Mouse (Mus musculus) lung, postnatal 36 days (tissue): Measurements from ENCODE around the gene Ttll7.
A peak's percentile ranks its signal among the peaks of the same experiment; 100 is the strongest.

Source experiments
- DNase-seq: peaks from one replicate; pipeline ENCODE4 v3.0.0; 2022; ENCODE audit warnings: mixed read lengths

The Ttll7 gene

DNA sequence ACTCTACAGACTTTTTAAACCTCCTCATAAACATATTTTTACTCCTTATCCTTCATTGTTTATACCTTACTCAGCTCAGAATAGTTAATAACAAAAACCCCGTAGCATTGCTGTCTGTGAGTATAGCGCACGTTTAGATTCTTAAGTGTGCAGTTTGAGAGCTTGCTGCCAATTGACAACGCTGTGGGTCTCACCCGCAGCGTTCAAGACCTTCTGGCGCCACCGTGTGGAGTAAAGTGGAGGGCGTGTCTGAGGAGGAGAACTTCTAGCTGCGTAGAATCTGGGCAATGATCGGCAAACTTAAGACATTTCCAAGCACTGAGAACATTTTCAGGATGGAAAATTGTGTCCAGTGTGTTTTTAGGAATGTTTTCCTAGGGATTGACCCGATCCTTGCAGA, 62.6 kb downstream of the Ttll7 start:
- DNase-seq: peak; percentile 92

DNA sequence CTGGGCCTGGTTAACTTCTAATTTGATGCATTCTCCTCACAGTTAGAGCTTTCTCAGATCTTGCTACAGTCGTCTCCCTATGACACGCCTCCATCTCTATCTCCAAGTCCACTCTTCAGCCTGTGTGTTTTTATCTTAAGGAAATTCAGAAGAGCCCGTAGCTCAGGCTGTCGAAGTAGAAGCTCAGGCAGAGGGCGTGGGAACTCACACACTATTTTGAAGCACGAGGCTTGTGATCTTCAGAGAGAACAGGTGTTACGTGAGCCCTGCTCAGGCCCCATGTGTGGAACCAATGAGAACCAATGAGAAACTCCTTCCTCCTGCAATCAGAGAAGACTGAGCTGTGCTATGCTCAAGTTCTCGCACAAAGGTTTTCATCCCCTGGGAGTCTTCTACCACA, 65.7 kb downstream of the Ttll7 start:
- no peak for DNase-seq

DNA sequence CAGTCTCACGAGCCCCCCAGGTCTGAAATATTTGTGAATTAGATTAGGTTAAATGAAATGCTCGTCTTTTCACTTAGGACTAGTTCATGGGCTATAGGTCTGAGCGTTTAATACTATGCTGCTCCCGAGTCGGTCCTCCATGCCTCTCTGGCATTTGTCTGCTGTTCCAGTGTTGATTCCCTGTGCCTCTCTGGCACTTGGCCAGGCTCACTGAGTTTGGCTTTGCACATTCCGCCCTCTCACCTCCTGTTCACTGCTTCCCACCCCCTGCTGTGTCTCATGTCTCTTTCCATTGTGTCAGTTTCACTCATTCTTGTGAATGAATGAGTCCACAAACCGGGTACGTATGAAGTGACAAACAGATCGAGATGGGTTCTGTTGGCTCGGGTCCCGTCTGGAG, 66.2 kb downstream of the Ttll7 start:
- DNase-seq: peak; percentile 15

DNA sequence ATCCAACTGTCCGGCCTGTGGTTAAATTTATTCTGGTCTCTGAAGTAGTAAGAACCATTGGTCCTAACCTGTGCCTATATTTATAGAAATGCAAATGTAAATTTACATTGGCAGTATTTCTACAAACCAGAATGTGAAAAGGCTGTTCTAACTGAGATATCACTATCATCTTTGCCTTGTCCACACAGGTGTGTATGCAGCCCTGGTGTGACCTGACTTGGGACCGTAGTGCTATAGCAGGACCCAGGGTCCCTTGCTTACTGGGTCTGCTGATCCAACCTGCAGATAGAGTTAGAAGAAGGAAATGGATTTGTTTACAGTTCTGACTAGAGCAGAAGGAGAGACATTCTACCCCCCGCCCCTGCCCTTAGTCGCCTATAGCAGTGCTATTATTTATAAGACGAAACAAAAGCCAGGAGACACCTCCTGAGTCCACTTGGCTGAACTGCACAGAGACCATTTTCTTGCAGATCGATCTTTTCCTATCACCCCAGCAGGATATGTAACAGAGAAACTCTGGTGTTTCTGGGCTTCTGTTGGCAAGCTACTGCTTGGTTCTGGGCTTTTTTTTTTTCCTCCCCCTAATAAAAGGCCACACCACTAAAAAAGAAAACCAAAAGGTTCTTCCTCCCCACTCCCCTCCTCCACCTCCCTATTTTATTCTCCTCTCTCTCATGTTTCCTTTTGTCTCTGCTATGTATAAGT, 75.3 kb downstream of the Ttll7 start:
- DNase-seq: no peak

DNA sequence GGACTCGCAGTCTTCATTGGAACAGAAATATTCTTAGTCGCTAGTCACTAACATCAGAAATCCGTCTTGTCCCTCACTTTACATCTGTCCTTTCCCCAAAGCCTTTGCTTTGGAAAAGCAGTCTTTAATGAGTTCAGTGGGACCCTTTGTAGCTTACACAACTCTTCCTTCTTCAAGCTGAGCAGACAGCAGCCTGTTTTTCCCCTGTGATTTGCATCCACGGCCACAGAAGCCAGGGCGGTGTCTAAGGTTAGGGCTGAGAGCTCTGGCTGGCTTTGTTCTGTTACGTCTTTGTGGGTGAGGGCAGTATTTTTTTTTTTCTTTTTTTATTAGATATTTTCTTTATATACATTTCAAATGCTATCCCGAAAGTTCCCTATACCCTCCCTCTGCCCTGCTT, 76.0 kb downstream of the Ttll7 start:
- DNase-seq: no peak

DNA sequence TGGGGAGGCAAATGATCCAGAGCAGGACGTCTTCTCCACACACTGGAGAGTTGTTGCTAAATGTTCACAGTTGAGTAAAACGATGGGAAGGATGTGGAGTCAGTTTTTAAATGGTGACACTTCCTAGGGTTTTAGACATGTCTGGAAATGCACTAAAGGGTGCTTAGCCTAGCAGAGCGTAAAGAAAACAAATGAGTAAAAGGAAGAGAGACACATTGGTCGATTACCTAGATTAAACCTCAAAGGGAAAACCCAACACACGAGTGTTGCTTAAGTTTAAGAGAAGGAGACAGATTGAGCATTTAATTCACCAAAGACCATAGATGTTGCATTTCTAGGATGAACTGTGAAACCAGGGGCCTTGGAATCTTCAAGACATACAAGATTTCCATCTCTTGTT, 76.8 kb downstream of the Ttll7 start:
- DNase-seq: no peak

DNA sequence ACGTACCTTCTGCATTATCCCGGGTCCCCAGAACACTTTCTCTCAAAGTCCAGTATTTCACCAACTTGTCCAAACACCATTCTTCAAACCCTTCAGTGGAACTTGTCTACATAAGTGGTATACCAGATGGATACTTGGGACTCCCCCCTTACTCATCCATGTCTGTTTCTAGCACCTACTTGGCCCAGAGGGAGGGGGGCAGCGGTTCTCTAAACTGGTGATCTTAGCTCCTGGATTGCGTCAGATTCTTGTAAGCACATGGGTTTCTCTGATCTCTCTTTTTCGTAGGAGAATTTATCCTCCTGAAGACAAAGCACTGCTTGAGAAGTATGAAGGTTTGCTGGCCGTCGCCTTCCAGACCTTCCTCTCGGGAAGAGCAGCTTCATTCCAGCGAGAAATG, 79.0 kb downstream of the Ttll7 start:
- DNase-seq: no peak

DNA sequence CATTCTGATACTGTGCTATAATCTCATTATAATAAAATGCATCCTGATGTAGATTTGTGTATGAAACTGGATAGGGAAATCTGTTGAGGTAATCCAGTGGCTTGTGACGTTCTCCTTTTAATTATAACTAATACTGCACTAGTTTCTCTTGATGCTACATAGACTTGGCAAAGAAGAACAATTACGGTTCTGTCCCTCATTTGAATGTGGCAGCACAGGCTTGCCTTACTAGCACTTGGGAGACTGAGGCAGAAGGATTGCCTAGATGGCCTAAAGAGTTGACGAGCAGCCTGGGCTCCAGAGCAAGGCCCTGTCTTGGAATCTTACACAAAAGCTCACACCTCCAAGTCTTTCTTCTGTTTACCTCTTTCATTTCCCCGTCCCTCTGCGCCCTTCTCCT, 80.3 kb downstream of the Ttll7 start:
- no peak for DNase-seq

DNA sequence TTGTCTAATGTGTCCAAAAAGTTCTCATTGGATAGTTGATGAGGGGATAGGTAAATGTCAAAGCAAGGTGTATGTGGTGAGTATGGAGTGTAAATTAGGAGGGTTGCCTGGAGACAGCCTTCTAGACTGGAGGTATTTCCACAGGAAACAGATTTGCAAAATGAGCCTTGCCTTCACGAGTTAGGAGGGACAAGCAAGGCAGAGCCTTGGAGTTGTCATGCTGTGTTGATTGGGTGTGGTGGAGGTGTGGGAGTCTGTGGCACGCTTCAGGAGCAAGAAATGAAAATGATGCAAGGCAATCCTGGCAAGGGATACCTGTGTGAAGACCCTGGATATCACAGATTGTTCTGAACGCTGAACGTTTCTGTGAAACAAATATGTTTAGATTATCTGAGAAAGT, 84.7 kb downstream of the Ttll7 start:
- no peak for DNase-seq

DNA sequence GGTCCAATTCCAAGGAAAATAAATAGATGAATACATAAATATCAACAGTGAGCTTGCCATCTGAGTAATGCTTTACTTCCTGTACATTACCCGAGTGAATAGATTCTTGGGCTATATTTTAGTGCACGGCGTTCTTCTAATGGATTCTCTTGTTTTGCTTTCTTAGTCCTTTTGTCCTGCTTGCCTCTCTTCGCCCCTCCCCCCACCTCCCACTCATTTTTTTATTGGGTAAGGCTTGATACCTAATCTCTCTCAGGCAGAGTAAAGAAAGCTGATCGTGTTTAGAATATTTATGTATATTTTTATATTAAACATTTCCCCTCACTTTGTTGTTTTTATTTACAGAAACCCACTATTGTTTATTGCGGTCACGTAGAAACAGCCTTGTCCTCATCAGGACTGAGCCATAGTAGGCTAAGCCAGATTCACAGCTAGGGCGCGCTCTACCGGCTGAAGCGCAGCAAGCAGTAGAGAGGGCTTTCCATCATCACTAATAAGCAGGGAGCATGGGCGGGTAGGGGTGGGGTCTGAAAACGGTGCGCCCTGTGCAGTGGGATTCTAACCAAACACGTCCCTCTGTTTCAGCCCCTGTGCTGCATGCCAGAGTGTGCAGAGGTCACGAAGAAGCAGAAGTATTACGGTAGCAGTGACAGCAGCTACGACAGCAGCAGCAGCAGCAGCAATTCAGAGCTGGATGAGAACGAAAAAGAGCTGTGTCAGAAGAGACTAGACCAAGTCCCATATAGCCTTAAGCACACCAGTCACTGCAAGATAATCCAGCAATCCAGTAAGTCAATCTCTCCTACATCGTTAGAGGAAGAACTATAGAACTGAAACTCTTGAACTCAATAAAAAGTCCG, 87.5 kb downstream of the Ttll7 start:
- no peak for DNase-seq

DNA sequence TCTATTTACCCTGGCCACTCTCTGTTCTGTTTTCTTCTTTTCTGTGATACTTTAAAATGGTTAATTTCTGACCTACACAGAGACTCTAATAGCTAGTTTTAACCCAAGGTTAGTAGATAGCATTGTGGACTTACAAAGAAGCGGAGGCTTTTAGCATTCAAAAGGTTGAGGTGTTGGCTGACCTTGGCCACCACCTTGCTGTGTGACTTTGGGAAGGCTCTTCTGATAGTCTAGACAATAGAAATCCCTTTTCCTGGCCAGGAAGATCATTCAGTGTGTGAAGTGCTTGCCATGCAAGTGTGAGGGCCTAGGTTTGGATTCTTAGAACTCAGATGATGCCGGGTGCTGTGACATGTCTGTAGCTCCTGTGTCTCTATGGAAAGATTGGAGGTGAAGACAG, 90.9 kb downstream of the Ttll7 start:
- no peak for DNase-seq

DNA sequence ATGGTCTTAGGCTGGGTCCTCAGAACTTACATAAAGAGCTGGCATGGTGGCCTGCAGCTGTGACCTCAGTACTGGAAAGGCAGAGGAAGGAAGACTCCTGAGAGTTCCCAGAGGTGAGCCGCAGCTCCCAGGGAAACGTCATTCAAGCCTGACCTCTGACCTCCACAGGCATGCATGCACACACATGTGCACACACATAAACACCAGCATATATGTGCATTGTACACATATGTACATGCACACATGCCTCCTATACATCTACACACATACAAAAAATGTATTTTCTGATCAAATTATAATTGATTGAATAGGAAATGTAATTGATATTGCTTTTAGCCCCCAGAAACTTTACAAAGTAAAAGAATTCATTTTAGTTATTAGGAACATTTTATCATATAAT, 93.2 kb downstream of the Ttll7 start:
- DNase-seq: no peak

DNA sequence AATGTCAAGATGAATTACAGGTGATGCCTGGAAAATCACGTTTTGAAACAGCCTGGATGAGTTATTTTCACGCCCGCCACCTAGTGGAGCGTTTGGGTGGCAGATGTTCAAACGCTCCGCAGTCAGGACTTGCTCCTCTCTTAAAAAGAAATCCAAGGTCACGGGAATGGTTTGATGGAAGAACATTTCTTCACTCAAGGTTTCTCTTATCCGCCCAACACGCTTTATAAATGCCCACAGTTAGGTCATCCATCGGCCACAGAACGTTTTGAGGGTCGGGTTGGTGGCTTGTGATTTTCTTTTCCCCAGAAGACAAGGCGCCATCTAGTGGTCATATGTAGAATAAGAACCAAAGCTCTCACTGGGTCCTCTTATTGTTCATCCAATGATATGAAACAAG, 93.7 kb downstream of the Ttll7 start:
- DNase-seq: peak; percentile 74

DNA sequence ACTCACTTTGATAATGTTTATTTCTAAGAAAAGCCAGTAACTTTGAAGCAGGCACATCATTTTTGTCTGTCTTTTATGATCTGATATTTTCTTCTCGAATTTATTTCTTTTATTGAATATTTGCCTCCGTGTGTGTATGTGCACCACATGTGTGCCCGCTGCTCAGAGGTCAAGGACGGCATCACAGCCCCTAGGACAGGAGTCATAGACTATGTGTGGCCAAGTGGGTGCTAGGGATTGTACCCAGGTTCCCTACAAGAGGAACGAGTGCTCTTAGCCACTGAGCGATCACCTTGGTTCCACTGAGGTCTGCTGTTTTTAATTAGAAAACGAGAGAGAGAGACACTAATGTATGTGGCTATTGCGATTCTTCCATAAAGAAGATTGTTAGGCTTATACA, 94.5 kb downstream of the Ttll7 start:
- DNase-seq: no peak

DNA sequence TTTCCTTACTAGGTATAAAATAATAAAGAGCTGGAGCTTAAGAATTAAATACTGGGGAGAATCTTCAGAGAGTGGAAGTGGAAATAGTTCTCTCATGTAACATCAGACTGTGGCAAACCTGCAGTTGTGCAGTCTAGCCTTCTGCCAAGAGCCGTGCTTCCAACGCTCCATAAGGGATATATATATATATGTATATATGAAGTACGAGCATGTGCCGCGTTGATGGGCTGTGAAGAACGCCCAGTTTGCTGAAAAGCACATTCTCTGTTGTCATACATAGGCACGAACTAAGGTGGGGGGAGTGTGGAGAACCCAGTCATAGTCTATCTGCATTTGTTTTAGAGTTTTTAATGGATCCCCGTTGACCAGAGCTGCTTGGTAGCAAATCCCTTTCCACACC, 104.6 kb downstream of the Ttll7 start:
- DNase-seq: no peak

DNA sequence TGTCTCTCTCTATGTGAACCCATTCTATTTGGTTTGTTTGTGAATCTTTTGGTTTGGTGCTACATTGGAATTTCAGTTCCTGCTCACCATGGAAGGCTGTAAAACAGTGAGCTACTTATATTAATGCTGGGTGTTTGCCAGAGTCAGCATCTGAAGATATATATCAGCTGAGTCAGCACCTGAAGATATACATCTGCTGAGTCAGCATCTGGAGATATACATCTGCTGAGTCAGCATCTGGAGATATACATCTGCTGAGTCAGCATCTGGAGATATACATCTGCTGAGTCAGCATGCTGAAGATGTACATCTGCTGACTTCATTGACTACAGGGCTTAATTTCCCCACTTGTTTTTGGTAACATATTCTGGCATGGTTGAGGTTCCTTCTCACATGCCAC, 110.7 kb downstream of the Ttll7 start:
- no peak for DNase-seq

DNA sequence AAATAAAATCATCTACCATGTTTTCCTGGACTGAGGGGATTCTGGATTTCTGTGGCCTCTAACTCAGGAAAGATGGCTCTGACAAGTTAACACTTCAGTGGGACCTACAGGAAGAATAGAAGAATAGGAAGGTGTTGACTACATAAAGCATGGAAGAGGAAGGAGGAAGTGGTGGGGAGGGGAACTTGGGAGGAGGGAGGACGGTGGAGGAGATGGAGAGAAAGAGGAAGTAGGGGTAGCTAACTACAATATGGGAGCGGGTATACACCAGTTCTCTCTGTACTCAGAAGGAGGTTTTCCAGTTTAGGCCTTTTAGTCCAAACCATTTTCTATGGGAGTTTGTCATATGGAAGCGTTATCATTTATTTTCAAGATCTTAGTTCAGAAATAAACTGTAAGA, 112.2 kb downstream of the Ttll7 start:
- DNase-seq: no peak

DNA sequence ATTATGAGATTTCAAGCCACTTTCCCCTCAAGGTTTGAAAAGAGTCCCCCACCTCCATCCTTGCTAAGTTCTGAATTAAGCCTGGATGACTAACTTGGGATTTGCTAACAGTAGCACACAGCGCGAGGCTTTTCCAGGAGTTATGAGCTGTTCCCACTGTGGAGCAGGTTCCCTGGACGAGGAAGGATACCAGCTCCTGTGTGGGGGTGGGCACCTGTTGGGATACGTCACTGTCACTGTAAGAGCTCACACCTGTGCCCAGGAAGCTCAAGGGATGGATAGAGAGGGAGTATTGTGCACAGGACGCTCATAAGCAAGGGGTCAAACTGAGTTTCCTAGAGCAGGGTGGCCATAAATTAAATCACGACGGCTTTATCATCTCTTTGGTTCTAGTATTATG, 115.1 kb downstream of the Ttll7 start:
- no peak for DNase-seq

DNA sequence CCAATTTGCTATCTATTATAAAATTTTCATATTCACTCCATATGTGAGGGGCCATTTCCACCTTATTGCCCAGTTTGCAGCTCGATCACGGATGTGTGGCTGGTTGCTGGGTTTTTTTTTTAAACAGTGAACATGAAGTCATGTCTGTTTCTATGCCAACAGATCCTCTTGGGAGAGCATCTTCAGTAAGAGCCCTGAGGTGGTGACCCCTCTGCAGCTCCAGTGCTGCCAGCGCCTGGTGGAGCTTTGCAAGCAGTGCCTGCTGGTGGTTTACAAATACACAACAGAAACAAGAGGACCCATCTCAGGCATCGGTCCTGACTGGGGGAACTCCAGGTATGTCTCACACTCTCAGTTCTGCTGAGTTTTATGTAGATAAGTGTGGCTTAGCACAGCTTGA, 115.7 kb downstream of the Ttll7 start:
- no peak for DNase-seq

DNA sequence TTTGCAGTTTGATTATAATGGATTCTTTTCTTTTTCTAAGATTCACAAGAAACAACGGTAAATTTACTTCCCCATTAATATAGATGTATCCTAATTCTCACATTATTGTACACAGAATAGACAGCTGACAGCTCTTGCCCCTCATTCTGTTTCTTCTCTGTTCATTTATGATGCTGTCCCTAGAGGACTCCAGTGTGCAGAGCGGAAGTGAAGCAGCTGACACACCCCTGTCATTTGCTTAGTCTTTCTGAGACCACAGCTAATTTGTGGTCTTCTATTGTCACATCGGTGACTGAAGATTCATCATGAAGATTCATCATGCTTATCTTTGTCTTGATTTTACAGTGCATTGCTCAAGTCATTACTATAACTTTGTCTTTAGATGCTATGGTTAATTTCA, 126.1 kb downstream of the Ttll7 start:
- DNase-seq: no peak

DNA sequence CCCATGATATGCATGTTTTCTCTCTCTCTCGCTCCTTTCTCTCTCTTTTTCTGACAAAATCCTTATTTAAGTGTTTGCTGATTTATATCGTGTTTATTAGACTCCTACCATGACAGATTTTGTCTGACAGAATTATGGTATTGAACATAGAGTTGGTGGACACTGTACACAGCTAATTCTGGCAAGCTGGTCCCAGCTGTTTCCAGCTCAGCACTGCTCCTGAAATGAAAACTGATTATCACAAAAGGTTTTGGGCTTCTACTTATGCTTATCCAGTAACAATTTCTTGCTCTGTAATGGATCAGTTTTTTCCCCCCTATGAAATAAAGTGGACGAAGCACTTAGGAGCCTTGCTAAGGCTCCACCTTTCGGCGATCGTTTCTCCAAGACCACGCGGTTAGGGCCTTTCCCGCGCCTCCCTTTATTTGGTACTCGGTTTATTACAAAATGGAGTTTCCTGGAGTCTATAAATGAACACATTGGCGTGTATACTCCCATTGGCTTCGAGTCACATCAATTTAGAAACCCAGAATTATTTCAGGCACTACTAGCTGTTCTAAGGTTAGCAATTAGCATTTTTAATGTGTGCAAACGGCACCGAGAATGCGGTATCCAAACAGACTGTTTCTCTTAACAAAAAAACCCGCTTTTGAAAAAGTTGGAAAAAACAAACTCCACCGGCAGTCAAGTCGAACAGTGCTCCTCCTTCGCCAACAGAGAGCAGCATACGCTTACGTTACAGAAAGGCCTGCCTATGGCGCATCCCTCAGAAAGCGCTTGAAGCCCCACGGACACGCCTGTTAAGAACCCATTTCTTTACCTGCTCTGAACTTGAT, 141.9 kb downstream of the Ttll7 start:
- DNase-seq: peak; percentile 3

DNA sequence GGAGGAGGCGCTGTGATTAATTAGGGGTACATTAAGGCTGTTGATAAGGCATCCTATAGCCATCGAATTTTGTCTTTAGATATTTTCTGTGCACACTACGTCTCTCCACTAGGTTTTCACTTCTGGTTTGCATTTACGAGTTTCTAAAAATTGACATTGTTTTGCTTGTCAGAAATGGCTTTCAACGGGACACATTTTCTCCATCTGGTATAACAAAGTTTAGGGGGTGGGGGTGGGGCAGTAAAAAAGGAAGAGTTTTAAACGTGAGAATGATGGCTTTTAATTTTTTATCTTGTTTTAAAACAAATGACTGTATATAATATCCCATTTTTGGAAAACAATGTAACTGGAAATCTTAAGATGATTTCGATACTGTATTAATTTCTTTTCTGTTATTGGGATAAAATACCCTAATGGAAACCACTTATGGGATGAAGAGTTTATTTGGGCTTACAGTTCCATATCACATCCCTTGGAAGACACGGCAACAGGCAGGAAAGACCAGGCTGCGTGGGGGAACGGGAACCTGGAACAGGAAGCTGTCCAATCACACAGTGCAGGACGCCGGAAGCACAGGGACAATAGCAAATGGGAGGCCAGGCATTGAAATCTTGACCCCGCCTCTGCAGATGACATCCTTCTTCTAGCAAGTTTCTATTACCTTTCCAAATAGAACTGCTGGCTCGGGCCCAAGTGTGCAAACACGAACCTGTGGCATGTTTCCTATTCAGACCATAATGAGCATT, 142.7 kb downstream of the Ttll7 start:
- no peak for DNase-seq

DNA sequence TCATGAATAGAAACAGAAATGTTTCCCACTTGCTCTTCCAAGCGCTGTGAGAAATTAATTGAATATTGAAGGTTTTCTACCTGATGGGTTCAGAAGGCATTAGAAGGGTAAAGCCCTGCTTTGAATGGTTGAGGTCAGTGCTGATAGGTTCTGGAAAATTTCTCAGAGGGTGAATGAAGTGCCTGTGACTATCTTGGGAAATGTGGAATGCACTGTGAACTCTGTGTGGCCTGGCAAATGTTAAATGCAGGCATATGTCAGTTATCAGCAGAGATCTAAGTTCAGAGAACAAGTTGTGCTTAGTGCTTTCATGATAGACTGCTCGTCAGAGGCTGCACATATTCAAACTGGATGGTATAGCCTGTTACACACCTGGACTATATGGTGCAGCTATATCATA, 147.0 kb downstream of the Ttll7 start:
- no peak for DNase-seq
